Mouse (Mus musculus): ENCODE data around the gene Trmt112.

Trmt112 gene

GRCm38 (mm10) chr19:6909021-6909420 lies 477 bp upstream of the Trmt112 start:
- no peak for DNase-seq

GRCm38 (mm10) chr19:6910306-6910705 lies 808 bp downstream of the Trmt112 start:
- DNase-seq: peak; percentile 48 to 55

- DNase-seq: peak in 1 of 2 experiments; percentile 24
Measured at GRCm38 (mm10) chr19:6911101-6912074, 1.9 kb downstream of the Trmt112 start.

- DNase-seq: no peak
Measured at GRCm38 (mm10) chr19:6912205-6912970, 2.9 kb downstream of the Trmt112 start.

- DNase-seq: no peak
Measured at GRCm38 (mm10) chr19:6913036-6913435, 3.5 kb downstream of the Trmt112 start.

GRCm38 (mm10) chr19:6913991-6914390 lies 4.5 kb downstream of the Trmt112 start:
- peak in 1 of 2 experiments; percentile 10 for DNase-seq

GRCm38 (mm10) chr19:6914540-6914939 lies 5.0 kb downstream of the Trmt112 start:
- no peak for DNase-seq

GRCm38 (mm10) chr19:6915276-6915675 lies 5.8 kb downstream of the Trmt112 start:
- no peak for DNase-seq

GRCm38 (mm10) chr19:6916496-6916895 lies 7.0 kb downstream of the Trmt112 start:
- DNase-seq: no peak

- DNase-seq: no peak
Measured at GRCm38 (mm10) chr19:6918321-6918720, 8.8 kb downstream of the Trmt112 start.

- no peak for DNase-seq
Measured at GRCm38 (mm10) chr19:6919431-6919830, 9.9 kb downstream of the Trmt112 start.

- peak; percentile 51 to 57 for DNase-seq
Measured at GRCm38 (mm10) chr19:6919876-6920740, 10.6 kb downstream of the Trmt112 start.

- peak; percentile 61 to 72 for DNase-seq
Measured at GRCm38 (mm10) chr19:6920741-6921636, 11.5 kb downstream of the Trmt112 start.

- peak; percentile 100 for DNase-seq
Measured at GRCm38 (mm10) chr19:6921647-6922567, 12.4 kb downstream of the Trmt112 start, which contains the start of gene Esrra. TSS of gene Esrra (minus strand) at chr19:6921813.

GRCm38 (mm10) chr19:6922901-6923735 lies 13.6 kb downstream of the Trmt112 start:
- no peak for DNase-seq

- peak; percentile 94 to 96 for DNase-seq
Measured at GRCm38 (mm10) chr19:6924461-6925306, 15.2 kb downstream of the Trmt112 start.

- DNase-seq: no peak
Measured at GRCm38 (mm10) chr19:6925307-6925573, 15.7 kb downstream of the Trmt112 start, which contains the start of gene Catsperz. TSS of gene Catsperz (minus strand) at chr19:6925380.

GRCm38 (mm10) chr19:6925611-6926329 lies 16.3 kb downstream of the Trmt112 start:
- DNase-seq: peak in 1 of 2 experiments; percentile 40

All from cerebellum, postnatal 14 days (tissue).